Mouse (Mus musculus) hematopoietic stem cell, adult 5-6 weeks (primary cell): ENCODE measurements around the gene Pde1c. TPM values are rescaled to one million over a fixed set of nuclear protein-coding genes. Genes with fewer than 3 reads are reported as not detected.
A peak's percentile ranks its signal among the peaks of the same experiment; 100 is the strongest.

Source experiments
- ATAC-seq, 2 experiments: fragments of 125-278 bp in 1 of 2; replicated peaks in 1 of 2; 2 replicates each; pipeline ENCODE4 v1.8.0; 2016 to 2017; ENCODE audit warnings: inconsistent platforms in 2 of 2, mild to moderate bottlenecking in 2 of 2, moderate number of reproducible peaks in 2 of 2, low read depth in 1 of 2, moderate TSS enrichment in 1 of 2; ENCODE audit not compliant: low FRiP score in 2 of 2, poor library complexity in 2 of 2, severe bottlenecking in 2 of 2, insufficient read depth in 1 of 2, low TSS enrichment in 1 of 2
- total RNA-seq: library from RNA; stranded (forward); fragments of 172-1452, 232-1000 nt; gene quantifications from 2 replicates; pipeline ENCODE4 v1.2.3, GENCODE M21; 2017

Pde1c gene
- total RNA-seq, 1 experiment from 2014 or later, result 1.4 TPM

GRCm38 (mm10) chr6:56485078-56485477, 83.8 kb downstream of the Pde1c start:
- no peak for ATAC-seq

- peak; percentile 37 to 44; a peak in 2 of 4 replicates for ATAC-seq
Observed at GRCm38 (mm10) chr6:56480914-56481482, 87.9 kb downstream of the Pde1c start.

- ATAC-seq, result peak; percentile 60 to 86; a peak in 2 of 4 replicates
Observed at GRCm38 (mm10) chr6:56476581-56476980, 92.3 kb downstream of the Pde1c start.

- no peak for ATAC-seq
Observed at GRCm38 (mm10) chr6:56458098-56458497, 110.8 kb downstream of the Pde1c start.

- no peak for ATAC-seq
Observed at GRCm38 (mm10) chr6:56447917-56448316, 121.0 kb downstream of the Pde1c start.

GRCm38 (mm10) chr6:56441501-56441900, 127.4 kb downstream of the Pde1c start:
- ATAC-seq, result no peak

- no peak for ATAC-seq
Observed at GRCm38 (mm10) chr6:56425846-56426245, 143.1 kb downstream of the Pde1c start.

- ATAC-seq, result no peak
Observed at GRCm38 (mm10) chr6:56422866-56423265, 146.0 kb downstream of the Pde1c start.

GRCm38 (mm10) chr6:56416191-56416590, 152.7 kb downstream of the Pde1c start:
- ATAC-seq, result no peak

GRCm38 (mm10) chr6:56389178-56389577, 179.7 kb downstream of the Pde1c start:
- ATAC-seq, result no peak

GRCm38 (mm10) chr6:56376359-56376758, 192.5 kb downstream of the Pde1c start:
- no peak for ATAC-seq

- no peak for ATAC-seq
Observed at GRCm38 (mm10) chr6:56374180-56374579, 194.7 kb downstream of the Pde1c start.

GRCm38 (mm10) chr6:56373753-56374152, 195.2 kb downstream of the Pde1c start:
- no peak for ATAC-seq

- ATAC-seq, result peak; percentile 29 to 37; a peak in 2 of 4 replicates
Observed at GRCm38 (mm10) chr6:56373046-56373751, 195.7 kb downstream of the Pde1c start.

GRCm38 (mm10) chr6:56369462-56369861, 199.4 kb downstream of the Pde1c start:
- no peak for ATAC-seq

- no peak for ATAC-seq
Observed at GRCm38 (mm10) chr6:56368116-56368515, 200.8 kb downstream of the Pde1c start.

GRCm38 (mm10) chr6:56367257-56367656, 201.6 kb downstream of the Pde1c start:
- no peak for ATAC-seq

GRCm38 (mm10) chr6:56362650-56363049, 206.3 kb downstream of the Pde1c start:
- no peak for ATAC-seq

- peak; percentile 71 to 79 for ATAC-seq
Observed at GRCm38 (mm10) chr6:56362128-56362545, 206.8 kb downstream of the Pde1c start.
